Mouse (Mus musculus): ENCODE measurements around the gene Hspbap1. TPM values are rescaled to one million over a fixed set of nuclear protein-coding genes. Genes with fewer than 3 reads are reported as not detected.

Gene Hspbap1
- polyA plus RNA-seq, 1 experiment from 2014 or later, result 12.1 TPM

- WGBS, result 51% methylated on average over 12 of the region's 12 CpGs
- no peak overlapping the region for H3K4me3 ChIP-seq
- H3K9me3 ChIP-seq, result no peaks in the 10 kb centered on the region
- H3K4me1 ChIP-seq, result 0 out of 2 replicates have a peak, but pooled peaks cover 5% of the 10 kb centered on the region
- no peak for ATAC-seq (ENCODE audit: insufficient number of reproducible peaks, low FRiP score, low TSS enrichment, low read depth)
- no peak overlapping the region for H3K27ac ChIP-seq
- H3K27me3 ChIP-seq, result no peaks in the 10 kb centered on the region
- no peak overlapping the region for H3K4me2 ChIP-seq
- no peak overlapping the region for H3K9ac ChIP-seq
- no peaks in the 10 kb centered on the region for H3K36me3 ChIP-seq
These were observed 27.8 kb upstream of the Hspbap1 start for GRCm38 (mm10) chr16:35742251-35742937.

GRCm38 (mm10) chr16:35747417-35748236, 22.5 kb upstream of the Hspbap1 start:
- Histone ChIP-seq H3K4me3 (no peak overlapping the region), H3K9ac (no peak overlapping the region), H3K4me2 (no peak overlapping the region), H3K27me3 (no peaks in the 10 kb centered on the region), H3K9me3 (no peaks in the 10 kb centered on the region), H3K36me3 (no peaks in the 10 kb centered on the region), H3K27ac (no peak overlapping the region), H3K4me1 (no peaks in the 10 kb centered on the region)
- ATAC-seq (ENCODE audit: insufficient number of reproducible peaks, low FRiP score, low TSS enrichment, low read depth), result no peak
- WGBS, result 62% methylated on average over 9 of the region's 9 CpGs

GRCm38 (mm10) chr16:35748237-35748603, 22.0 kb upstream of the Hspbap1 start:
- no peaks in the 10 kb centered on the region for H3K36me3 ChIP-seq
- no peak for ATAC-seq (ENCODE audit: insufficient number of reproducible peaks, low FRiP score, low TSS enrichment, low read depth)
- H3K4me1 ChIP-seq, result no peaks in the 10 kb centered on the region
- WGBS, result 56% methylated on average over 7 of the region's 7 CpGs
- no peak overlapping the region for H3K9ac ChIP-seq
- H3K9me3 ChIP-seq, result no peaks in the 10 kb centered on the region
- H3K27me3 ChIP-seq, result no peaks in the 10 kb centered on the region
- no peak overlapping the region for H3K4me3 ChIP-seq
- no peak overlapping the region for H3K27ac ChIP-seq
- H3K4me2 ChIP-seq, result no peak overlapping the region

GRCm38 (mm10) chr16:35749385-35749784, 20.8 kb upstream of the Hspbap1 start:
- Histone ChIP-seq H3K9ac (no peak overlapping the region), H3K4me1 (0 out of 2 replicates have a peak, but pooled peaks cover 3% of the 10 kb centered on the region), H3K27ac (no peak overlapping the region), H3K4me3 (no peak overlapping the region), H3K9me3 (no peaks in the 10 kb centered on the region), H3K36me3 (no peaks in the 10 kb centered on the region), H3K27me3 (no peaks in the 10 kb centered on the region), H3K4me2 (no peak overlapping the region)
- ATAC-seq (ENCODE audit: insufficient number of reproducible peaks, low FRiP score, low TSS enrichment, low read depth), result no peak
- 79% methylated on average over 7 of the region's 7 CpGs for WGBS

GRCm38 (mm10) chr16:35751841-35752240, 18.3 kb upstream of the Hspbap1 start:
- ATAC-seq (ENCODE audit: insufficient number of reproducible peaks, low FRiP score, low TSS enrichment, low read depth), result no peak
- Histone ChIP-seq H3K36me3 (no peaks in the 10 kb centered on the region), H3K9ac (no peak overlapping the region), H3K4me1 (0 out of 2 replicates have a peak, but pooled peaks cover 3% of the 10 kb centered on the region), H3K27ac (no peak overlapping the region), H3K4me2 (no peak overlapping the region), H3K9me3 (no peaks in the 10 kb centered on the region), H3K4me3 (no peak overlapping the region), H3K27me3 (no peaks in the 10 kb centered on the region)
- 78% methylated on average over 4 of the region's 4 CpGs for WGBS

GRCm38 (mm10) chr16:35753926-35754325, 16.2 kb upstream of the Hspbap1 start:
- H3K27me3 ChIP-seq, result no peaks in the 10 kb centered on the region
- no peak overlapping the region for H3K4me3 ChIP-seq
- no peaks in the 10 kb centered on the region for H3K9me3 ChIP-seq
- no peak overlapping the region for H3K9ac ChIP-seq
- ATAC-seq (ENCODE audit: insufficient number of reproducible peaks, low FRiP score, low TSS enrichment, low read depth), result no peak
- H3K36me3 ChIP-seq, result no peaks in the 10 kb centered on the region
- WGBS, result 70% methylated on average over 5 of the region's 5 CpGs
- H3K4me1 ChIP-seq, result 0 out of 2 replicates have a peak, but pooled peaks cover 3% of the 10 kb centered on the region
- H3K4me2 ChIP-seq, result no peak overlapping the region
- no peak overlapping the region for H3K27ac ChIP-seq

GRCm38 (mm10) chr16:35755502-35756334, 14.5 kb upstream of the Hspbap1 start:
- WGBS, result 67% methylated on average over 6 of the region's 6 CpGs
- no peak for ATAC-seq (ENCODE audit: insufficient number of reproducible peaks, low FRiP score, low TSS enrichment, low read depth)

GRCm38 (mm10) chr16:35756697-35757096, 13.5 kb upstream of the Hspbap1 start:
- H3K9me3 ChIP-seq, result no peaks in the 10 kb centered on the region
- no peaks in the 10 kb centered on the region for H3K36me3 ChIP-seq
- no peak overlapping the region for H3K4me2 ChIP-seq
- WGBS, result 88% methylated on average over 9 of the region's 9 CpGs
- H3K4me3 ChIP-seq, result no peak overlapping the region
- ATAC-seq (ENCODE audit: insufficient number of reproducible peaks, low FRiP score, low TSS enrichment, low read depth), result no peak
- H3K27ac ChIP-seq, result no peak overlapping the region
- H3K4me1 ChIP-seq, result 0 out of 2 replicates have a peak, but pooled peaks cover 3% of the 10 kb centered on the region
- no peak overlapping the region for H3K9ac ChIP-seq
- no peaks in the 10 kb centered on the region for H3K27me3 ChIP-seq

More at GRCm38 (mm10) chr16:35755502-35756334, 14.5 kb upstream of the Hspbap1 start:
- H3K9ac ChIP-seq, result no peak overlapping the region
- 0 out of 2 replicates have a peak overlapping the region, but pooled peaks have one; percentile 17 for H3K27ac ChIP-seq
- H3K36me3 ChIP-seq, result no peaks in the 10 kb centered on the region
- 0 out of 2 replicates have a peak, but pooled peaks cover 3% of the 10 kb centered on the region for H3K4me1 ChIP-seq
- no peak overlapping the region for H3K4me2 ChIP-seq
- H3K27me3 ChIP-seq, result no peaks in the 10 kb centered on the region
- no peak overlapping the region for H3K4me3 ChIP-seq
- H3K9me3 ChIP-seq, result no peaks in the 10 kb centered on the region

GRCm38 (mm10) chr16:35759401-35759800, 10.8 kb upstream of the Hspbap1 start:
- no peaks in the 10 kb centered on the region for H3K27me3 ChIP-seq
- no peak overlapping the region for H3K4me3 ChIP-seq
- H3K27ac ChIP-seq, result no peak overlapping the region
- no peak for ATAC-seq (ENCODE audit: insufficient number of reproducible peaks, low FRiP score, low TSS enrichment, low read depth)
- no peaks in the 10 kb centered on the region for H3K4me1 ChIP-seq
- H3K36me3 ChIP-seq, result no peaks in the 10 kb centered on the region
- H3K9ac ChIP-seq, result no peak overlapping the region
- H3K9me3 ChIP-seq, result no peaks in the 10 kb centered on the region
- H3K4me2 ChIP-seq, result no peak overlapping the region
- 83% methylated on average over 5 of the region's 5 CpGs for WGBS

- ATAC-seq (ENCODE audit: insufficient number of reproducible peaks, low FRiP score, low TSS enrichment, low read depth), result no peak
- Histone ChIP-seq H3K36me3 (no peaks in the 10 kb centered on the region), H3K4me3 (no peak overlapping the region), H3K9me3 (no peaks in the 10 kb centered on the region), H3K9ac (no peak overlapping the region), H3K4me2 (no peak overlapping the region), H3K4me1 (peaks cover 11% of the 10 kb centered on the region), H3K27me3 (no peaks in the 10 kb centered on the region), H3K27ac (no peak overlapping the region)
- WGBS, result 92% methylated on average over 11 of the region's 11 CpGs
These were observed 6.4 kb upstream of the Hspbap1 start for GRCm38 (mm10) chr16:35763590-35764296.

- WGBS, result 71% methylated on average over 1 of the region's 1 CpGs
- Histone ChIP-seq H3K4me3 (no peak overlapping the region), H3K27me3 (no peaks in the 10 kb centered on the region), H3K36me3 (no peaks in the 10 kb centered on the region), H3K9ac (no peak overlapping the region), H3K4me2 (no peak overlapping the region), H3K9me3 (no peaks in the 10 kb centered on the region), H3K4me1 (peaks cover 15% of the 10 kb centered on the region), H3K27ac (no peak overlapping the region)
- ATAC-seq (ENCODE audit: insufficient number of reproducible peaks, low FRiP score, low TSS enrichment, low read depth), result no peak
These were observed 5.2 kb upstream of the Hspbap1 start for GRCm38 (mm10) chr16:35764941-35765340.

Data from limb, embryonic 15.5 days (tissue).